Mouse (Mus musculus) small intestine, adult 2 months (tissue): Measurements from ENCODE around the gene Tmod2.

ENCODE experiments used
- CTCF ChIP-seq: fragments of 200-500 bp; IDR thresholded peaks from 2 replicates; pipeline ENCODE4 v1.5.1; 2012; ENCODE audit warnings: low read depth, mild to moderate bottlenecking, control low read depth, inconsistent platforms, low read length, moderate library complexity, mixed read lengths; ENCODE audit not compliant: insufficient replicate concordance, insufficient read length; ENCODE audit errors: extremely low read depth
- POLR2A ChIP-seq: fragments of 200-500 bp; IDR thresholded peaks from 2 replicates; pipeline ENCODE4 v1.6.1; 2012; ENCODE audit warnings: low read depth, mild to moderate bottlenecking, control low read depth, inconsistent platforms, low read length, moderate library complexity

DNA sequence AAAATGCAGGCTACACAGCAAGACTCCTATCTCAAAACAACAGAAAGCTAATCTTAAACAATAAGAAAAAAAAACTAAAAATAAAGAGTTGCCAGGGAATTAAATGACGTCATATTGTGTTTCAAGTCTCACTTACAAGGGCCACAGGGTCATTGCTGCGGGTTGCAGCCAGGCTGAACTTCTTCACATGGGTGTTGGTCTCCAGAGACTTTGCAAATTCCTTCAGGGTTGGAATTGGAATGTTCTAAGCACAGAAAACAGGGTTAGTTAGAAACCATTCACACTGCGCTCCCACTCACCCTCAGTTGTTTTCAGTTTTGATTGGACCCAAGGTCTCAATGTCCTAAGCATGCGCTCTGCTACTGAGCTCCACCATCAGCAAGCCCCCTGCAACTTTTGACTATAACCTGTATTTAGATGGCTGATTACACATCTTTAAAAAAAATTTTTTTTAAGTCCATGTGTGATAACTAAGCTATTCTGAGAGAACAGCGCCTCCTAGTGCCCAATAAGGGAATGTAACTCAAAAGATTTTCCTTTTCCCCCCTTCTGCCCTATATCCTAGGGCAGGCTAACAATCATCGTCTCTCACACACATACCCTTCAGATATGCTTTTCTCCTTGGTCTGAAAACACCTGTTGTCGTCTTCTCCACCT, 29.3 kb downstream of the Tmod2 start:
- TF ChIP-seq CTCF, result peak; percentile 45; the same call in 1 of the 2 replicates
- no peak for TF ChIP-seq POLR2A
